Mouse (Mus musculus) CH12.LX (cell line): ENCODE results near the gene Cdc34. TPM values are rescaled to one million over a fixed set of nuclear protein-coding genes. Genes with fewer than 3 reads are reported as not detected.

ENCODE experiments used
- DNase-seq: peaks from one replicate; pipeline ENCODE4 v3.0.0-alpha.2; 2013; ENCODE audit errors: extremely low read depth
- H3K27ac ChIP-seq: 2 replicates; pipeline ENCODE4 v1.5.1; 2012; ENCODE audit warnings: low read depth, mild to moderate bottlenecking, control low read depth, moderate library complexity; ENCODE audit not compliant: insufficient read depth
- H3K27me3 ChIP-seq: replicated peaks from 2 replicates; pipeline ENCODE3; 2012; ENCODE audit warnings: inconsistent platforms
- H3K36me3 ChIP-seq, 2 experiments: replicated peaks in 1 of 2; 2 replicates each; pipeline versions ENCODE3 to v1.6.1; 2012; ENCODE audit warnings: inconsistent platforms in 1 of 2, low read length in 1 of 2, mild to moderate bottlenecking in 1 of 2, mixed read lengths in 1 of 2, moderate library complexity in 1 of 2; ENCODE audit not compliant: control insufficient read depth in 1 of 2, insufficient read depth in 1 of 2
- H3K4me1 ChIP-seq, 2 experiments: 2 replicates each; pipeline ENCODE4 v1.6.1; 2012; ENCODE audit warnings: inconsistent platforms in 1 of 2, moderate library complexity in 1 of 2; ENCODE audit not compliant: insufficient read depth in 2 of 2, control insufficient read depth in 1 of 2
- H3K4me2 ChIP-seq: 2 replicates; pipeline ENCODE4 v1.6.1; 2012; ENCODE audit warnings: low read depth, mild to moderate bottlenecking, control low read depth; ENCODE audit not compliant: poor library complexity, insufficient read depth, severe bottlenecking
- H3K4me3 ChIP-seq, 3 experiments: fragments of 150-350 bp in 1 of 3; sonication (generic) in 1 of 3; replicated peaks in 1 of 3; 2 replicates each; pipeline versions ENCODE3 to v1.5.1; 2011 to 2012; ENCODE audit warnings: low read depth in 2 of 3, low read length in 2 of 3, mild to moderate bottlenecking in 2 of 3, moderate library complexity in 2 of 3, control low read depth in 1 of 3, improper control_type of control experiment in 1 of 3, inconsistent platforms in 1 of 3, mixed read lengths in 1 of 3; ENCODE audit not compliant: poor library complexity in 1 of 3
- H3K79me2 ChIP-seq: replicated peaks from 2 replicates; pipeline ENCODE4 v1.6.1; 2012; ENCODE audit warnings: mild to moderate bottlenecking, moderate library complexity; ENCODE audit not compliant: control insufficient read depth, poor library complexity, insufficient read depth, severe bottlenecking; ENCODE audit errors: extremely low read depth
- H3K9ac ChIP-seq: 2 replicates; pipeline ENCODE4 v1.6.1; 2012; ENCODE audit warnings: low read depth, mild to moderate bottlenecking, control low read depth, moderate library complexity; ENCODE audit not compliant: insufficient read depth
- H3K9me3 ChIP-seq: replicated peaks from 2 replicates; pipeline ENCODE3; 2012; ENCODE audit warnings: low read length, inconsistent platforms, mixed read lengths
- CHD1 ChIP-seq: IDR thresholded peaks from 2 replicates; pipeline ENCODE4 v1.6.1; 2012; ENCODE audit warnings: low read depth, low read length, improper control_type of control experiment, inconsistent platforms
- E2F4 ChIP-seq: IDR thresholded peaks from 2 replicates; pipeline ENCODE4 v1.6.1; 2011; ENCODE audit warnings: low read depth, low read length, improper control_type of control experiment; ENCODE audit not compliant: insufficient replicate concordance
- ETS1 ChIP-seq: conservative IDR thresholded peaks from 2 replicates; pipeline ENCODE4 v1.6.1; 2012; ENCODE audit warnings: low read depth, mild to moderate bottlenecking, inconsistent platforms, low read length, improper control_type of control experiment, moderate library complexity
- GABPA ChIP-seq: IDR thresholded peaks from 2 replicates; pipeline ENCODE4 v1.6.1; 2012; ENCODE audit warnings: low read depth, low read length, improper control_type of control experiment, inconsistent platforms; ENCODE audit not compliant: insufficient replicate concordance
- JUN ChIP-seq: IDR thresholded peaks from 2 replicates; pipeline ENCODE4 v1.6.1; 2011; ENCODE audit warnings: low read depth, mild to moderate bottlenecking, low read length, improper control_type of control experiment, moderate library complexity; ENCODE audit not compliant: insufficient read depth
- MAFK ChIP-seq: IDR thresholded peaks from 2 replicates; pipeline ENCODE4 v1.6.1; 2011; ENCODE audit warnings: low read length, improper control_type of control experiment; ENCODE audit not compliant: insufficient replicate concordance
- MAX ChIP-seq: IDR thresholded peaks from 2 replicates; pipeline ENCODE4 v1.6.1; 2011; ENCODE audit warnings: low read length, improper control_type of control experiment
- MAZ ChIP-seq: IDR thresholded peaks from 2 replicates; pipeline ENCODE4 v1.6.1; 2012; ENCODE audit warnings: low read depth, mild to moderate bottlenecking, inconsistent platforms, low read length, improper control_type of control experiment, moderate library complexity
- NELFE ChIP-seq: IDR thresholded peaks from 2 replicates; pipeline ENCODE4 v1.6.1; 2011; ENCODE audit warnings: low read depth, low read length, improper control_type of control experiment
- POLR2A ChIP-seq: IDR thresholded peaks from 2 replicates; pipeline ENCODE4 v1.6.1; 2011; ENCODE audit warnings: low read depth, mild to moderate bottlenecking, improper control_type of control experiment, low read length
- TBP ChIP-seq: conservative IDR thresholded peaks from 2 replicates; pipeline ENCODE4 v1.6.1; 2011; ENCODE audit warnings: low read depth, low read length, improper control_type of control experiment
- USF1 ChIP-seq: IDR thresholded peaks from 2 replicates; pipeline ENCODE4 v1.6.1; 2014; ENCODE audit warnings: low read depth, mild to moderate bottlenecking, inconsistent platforms, low read length, improper control_type of control experiment
- USF2 ChIP-seq: conservative IDR thresholded peaks from 2 replicates; pipeline ENCODE4 v1.6.1; 2011; ENCODE audit warnings: low read depth, low read length, improper control_type of control experiment
- ZC3H11A ChIP-seq: IDR thresholded peaks from 2 replicates; pipeline ENCODE4 v1.6.1; 2012; ENCODE audit warnings: low read depth, mild to moderate bottlenecking, inconsistent platforms, low read length, improper control_type of control experiment
- ZNF384 ChIP-seq: IDR thresholded peaks from 2 replicates; pipeline ENCODE4 v1.6.1; 2012; ENCODE audit warnings: low read depth, low read length, improper control_type of control experiment, inconsistent platforms
- dilution Hi-C: fragments of 300-500 bp; cut with MboI; formaldehyde crosslinking; loops from 2 replicates; pipeline ENCODE4 v1.14.3; 2020; ENCODE audit warnings: low sequenced_read_pairs; ENCODE audit not compliant: extremely low pct_unique_long_range_greater_than_20kb, extremely low pct_ligation_motif_present
- in situ Hi-C: fragments of 300-500 bp; cut with MboI; formaldehyde crosslinking; loops from 3 replicates; pipeline ENCODE4 v1.14.3; 2019; ENCODE audit warnings: low sequenced_read_pairs, low pct_ligation_motif_present, low pct_unique_long_range_greater_than_20kb, mixed read lengths
- polyA plus RNA-seq: library from polyadenylated mRNA; unstranded; fragments of >175 nt; gene quantifications from 2 replicates; pipeline ENCODE4 v1.2.1, GENCODE M21; 2012; ENCODE audit warnings: low read depth; ENCODE audit not compliant: insufficient read length
- total RNA-seq, 2 experiments: library from RNA; depleted of rRNA; stranded (reverse); fragments of 300-350 nt in 1 of 2; fragments of >200 nt in 1 of 2; gene quantifications; 2 replicates each; pipeline ENCODE4 v1.2.3; 2012 to 2014

The Cdc34 gene
- total and polyA plus RNA-seq, 3 experiments: 314 to 335 (median 331) TPM

DNA sequence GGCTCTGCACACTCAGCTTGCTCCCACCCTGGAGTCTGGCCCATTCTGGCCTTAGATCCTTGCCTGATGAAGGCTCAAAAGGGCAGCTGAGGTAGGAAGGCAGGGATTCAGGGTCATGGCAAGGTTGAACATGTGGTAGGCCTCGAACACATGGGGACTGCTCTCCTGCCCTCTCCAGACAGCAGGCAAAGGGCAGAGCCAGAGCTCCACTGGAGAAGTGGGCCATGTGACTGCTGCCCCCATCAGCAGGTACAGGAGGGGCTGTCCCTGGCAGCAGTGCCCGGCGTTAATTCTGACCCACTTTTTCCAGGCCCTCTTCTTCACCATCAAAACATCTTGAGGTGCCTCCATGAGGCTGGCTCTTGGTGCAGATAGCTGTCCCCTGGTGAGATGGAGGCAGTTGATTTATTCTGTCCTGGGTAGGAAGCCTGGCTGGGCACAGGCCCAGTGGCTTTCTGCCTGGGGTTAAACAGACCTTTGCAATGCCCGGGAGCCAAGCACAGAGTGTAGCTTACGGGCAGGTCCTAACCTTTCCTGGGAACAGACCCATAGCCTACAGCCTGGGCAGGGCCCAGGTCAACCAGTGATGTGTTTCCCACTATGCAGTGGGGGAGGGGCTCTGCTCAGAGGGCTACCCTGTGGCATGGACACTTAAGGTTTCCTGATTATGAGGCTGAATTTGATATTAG is 24.6 kb downstream of the Cdc34 start:
- peaks cover 46% of the 10 kb centered on the region for H3K79me2 ChIP-seq
- H3K27me3 ChIP-seq: no peaks in the 10 kb centered on the region
- dilution Hi-C loops: no loop called here
- H3K27ac ChIP-seq: peak overlapping the region; percentile 12; the same call in 1 of the 2 replicates
- no peaks in the 10 kb centered on the region for H3K9me3 ChIP-seq
- DNase-seq: no peak
- peaks cover 21 to 33% of the 10 kb centered on the region in 2 experiments for H3K4me1 ChIP-seq
- TF ChIP-seq USF1 (peak; percentile 51), POLR2A (0 out of 2 replicates have a peak, but pooled peaks have one; percentile 9), JUN (peak; percentile 11; the same call in 1 of the 2 replicates), ETS1 (0 out of 2 replicates have a peak, but pooled peaks have one; percentile 15), E2F4 (no peak), MAX (peak; percentile 72)
- peak overlapping the region in 2 of 3 experiments; percentile 87 to 94 for H3K4me3 ChIP-seq
- peak overlapping the region; percentile 64 for H3K4me2 ChIP-seq
- peak overlapping the region; percentile 95 for H3K9ac ChIP-seq
- in situ Hi-C loops: no loop called here
- peaks cover 34 to 59% of the 10 kb centered on the region in 2 experiments for H3K36me3 ChIP-seq

DNA sequence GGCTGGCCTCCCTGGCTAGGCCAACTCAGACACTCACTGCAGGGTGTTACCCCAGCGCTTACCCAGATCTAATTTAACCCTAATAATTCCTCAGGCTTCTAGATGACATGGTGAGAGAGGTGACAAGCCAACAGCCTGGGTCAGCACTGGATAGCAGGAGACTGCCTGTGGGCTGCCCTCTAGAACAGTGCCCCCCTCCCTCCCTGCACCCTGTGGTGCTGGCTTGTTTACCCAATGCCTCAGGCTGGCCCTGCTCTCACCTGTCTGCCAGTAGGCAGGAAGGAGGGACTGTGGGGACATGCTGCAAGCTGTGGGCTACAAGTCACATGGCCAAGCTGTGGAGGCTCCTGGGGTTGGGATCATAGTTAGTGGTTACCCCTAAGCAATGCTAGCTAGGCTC is 25.2 kb downstream of the Cdc34 start:
- peaks cover 39 to 65% of the 10 kb centered on the region in 2 experiments for H3K36me3 ChIP-seq
- H3K79me2 ChIP-seq: peaks cover 46% of the 10 kb centered on the region
- H3K27ac ChIP-seq: no peak overlapping the region
- H3K9me3 ChIP-seq: no peaks in the 10 kb centered on the region
- peaks cover 21 to 33% of the 10 kb centered on the region in 2 experiments for H3K4me1 ChIP-seq
- H3K4me3 ChIP-seq: no peak overlapping the region
- dilution Hi-C loops (no loop called here), in situ Hi-C loops (no loop called here)
- no peak overlapping the region for H3K9ac ChIP-seq
- no peak overlapping the region for H3K4me2 ChIP-seq
- no peak for DNase-seq
- TF ChIP-seq MAZ (no peak), TBP (no peak), ZNF384 (no peak), NELFE (no peak), CHD1 (no peak), USF2 (no peak), MAFK (no peak), MAX (no peak), GABPA (no peak), ZC3H11A (no peak)
- H3K27me3 ChIP-seq: no peaks in the 10 kb centered on the region
